Mouse (Mus musculus): ENCODE measurements around the gene Tet3.

- no peak for TF ChIP-seq CTCF (IDR thresholded peaks at IDR 0.05; ENCODE audit: extremely low read depth, insufficient read depth, low read length)
- no peak for TF ChIP-seq POLR2A (IDR thresholded peaks at IDR 0.05; ENCODE audit: extremely low read depth, insufficient read depth, low read length)
These were observed 117.5 kb downstream of the Tet3 start for GRCm38 (mm10) chr6:83341387-83341786.

Measured in cortical plate, adult 2 months (tissue).